Mouse (Mus musculus): ENCODE measurements at regions not wholly inside any gene's neighbourhood (a gene's known extent, or its start where the extent isn't known, plus 50 kb on each side); places are given as distances from the start of the nearest gene placed in this dataset.

DNA sequence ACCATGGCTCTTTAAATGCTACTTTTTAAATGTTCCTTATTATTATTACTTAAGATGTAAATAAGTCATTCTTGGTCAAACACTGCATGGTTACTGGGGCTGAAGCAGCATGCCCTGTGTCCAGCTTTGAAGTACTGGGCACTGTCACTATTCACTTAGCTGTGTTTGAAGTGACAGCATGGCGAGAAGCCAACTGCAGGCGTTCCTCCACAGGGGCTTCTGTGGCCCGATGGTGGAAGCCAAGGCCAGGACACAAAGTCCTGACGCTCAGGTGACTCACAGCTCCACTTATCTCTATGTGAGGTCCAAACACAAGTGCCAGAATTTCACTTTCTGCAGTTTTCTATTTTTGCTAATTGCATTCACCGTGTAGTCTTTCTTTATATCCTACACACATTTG lies 65.3 kb downstream of the Cdca7 start:
- DNase-seq (ENCODE audit: low spot score) = no peak

DNA sequence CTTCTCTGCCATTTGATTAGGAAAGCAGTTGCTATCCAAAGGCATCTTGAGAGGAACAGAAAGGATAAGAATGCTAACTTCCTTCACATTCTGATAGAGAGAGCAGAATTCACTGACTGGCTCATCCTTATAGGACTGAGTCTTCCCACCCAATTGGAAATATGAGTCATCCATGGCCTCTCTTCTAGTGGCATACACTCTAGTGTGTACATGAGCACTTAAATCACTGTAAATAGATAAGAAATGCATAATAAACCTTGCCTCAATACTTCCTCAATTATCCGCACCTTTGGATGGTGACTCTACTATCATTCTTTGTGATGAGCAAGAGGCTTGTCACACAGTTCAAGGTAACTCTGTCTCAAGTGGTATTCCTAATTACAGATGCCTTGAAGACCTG lies 69.5 kb downstream of the Cdca7 start:
- no peak for DNase-seq (ENCODE audit: low spot score)

- DNase-seq (ENCODE audit: low spot score) = no peak
Measured at GRCm38 (mm10) chr2:72546476-72546875, 70.5 kb downstream of the Cdca7 start.

- no peak for DNase-seq (ENCODE audit: low spot score)
Measured at GRCm38 (mm10) chr2:72546963-72547362, 71.0 kb downstream of the Cdca7 start.

GRCm38 (mm10) chr2:72551268-72551667 lies 75.3 kb downstream of the Cdca7 start:
- DNase-seq (ENCODE audit: low spot score) = no peak

DNA sequence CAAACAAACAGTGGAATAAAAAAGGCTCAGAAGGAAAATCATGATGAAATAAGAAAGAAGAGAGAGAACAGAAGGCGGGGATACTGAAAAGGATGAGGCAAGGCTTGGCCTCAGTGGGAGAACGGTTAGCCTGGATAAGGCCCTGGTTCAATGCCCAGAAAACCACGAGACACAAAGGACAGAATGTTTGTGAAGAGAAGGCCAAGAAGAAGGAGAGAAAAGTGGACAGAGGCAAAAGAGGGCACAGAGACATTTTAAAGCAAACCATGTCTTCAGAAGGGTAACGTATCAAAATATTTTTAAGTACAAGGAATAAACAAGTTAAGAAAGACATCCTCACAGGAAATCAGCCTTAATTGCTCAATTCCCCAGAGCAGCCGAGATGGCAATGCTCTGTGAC lies 78.6 kb downstream of the Cdca7 start:
- no peak for DNase-seq (ENCODE audit: low spot score)

- no peak for DNase-seq (ENCODE audit: low spot score)
Measured at GRCm38 (mm10) chr2:72555116-72555515, 79.2 kb downstream of the Cdca7 start.

DNA sequence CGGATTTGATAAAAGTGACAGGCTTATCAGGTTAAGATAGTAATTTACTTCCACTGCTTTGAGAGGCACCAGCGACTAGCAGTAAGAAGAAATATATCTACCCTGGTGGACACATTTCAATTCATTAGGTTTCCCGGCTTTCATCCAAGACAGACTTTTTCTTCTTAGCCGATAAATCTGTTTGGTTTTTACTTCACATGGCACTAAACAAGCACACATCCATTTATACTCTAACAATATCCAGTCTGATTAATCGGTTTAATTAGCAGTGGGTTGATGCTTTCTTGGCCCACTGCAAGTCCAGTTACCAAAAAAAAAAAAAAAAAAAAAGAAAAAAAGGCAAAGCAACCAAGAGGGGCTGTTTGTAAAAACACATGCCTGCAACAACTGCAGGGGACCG lies 79.6 kb downstream of the Cdca7 start:
- DNase-seq (ENCODE audit: low spot score) = no peak

- no peak for DNase-seq (ENCODE audit: low spot score)
Measured at GRCm38 (mm10) chr2:72556064-72556821, 80.3 kb downstream of the Cdca7 start.

DNA sequence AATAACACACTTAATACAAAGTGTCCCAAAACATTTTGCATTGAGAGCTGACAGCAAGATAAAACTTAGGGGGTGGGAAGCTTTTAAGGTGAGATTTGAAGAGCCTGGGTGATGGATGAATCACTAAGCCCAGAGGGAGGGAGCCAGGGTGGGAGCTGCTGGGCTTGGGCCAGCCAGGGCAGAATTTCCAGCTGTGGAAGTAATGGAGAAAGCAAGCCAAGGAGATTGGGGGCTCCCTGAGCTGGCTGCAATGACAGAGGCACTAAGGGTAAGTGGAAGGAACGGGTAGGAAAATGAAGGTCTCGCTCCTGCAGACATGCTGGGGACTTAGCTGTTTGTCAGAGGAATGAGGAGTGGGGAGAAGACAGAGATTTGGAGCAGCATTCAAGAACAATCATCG lies 81.2 kb downstream of the Cdca7 start:
- DNase-seq (ENCODE audit: low spot score) = no peak

DNA sequence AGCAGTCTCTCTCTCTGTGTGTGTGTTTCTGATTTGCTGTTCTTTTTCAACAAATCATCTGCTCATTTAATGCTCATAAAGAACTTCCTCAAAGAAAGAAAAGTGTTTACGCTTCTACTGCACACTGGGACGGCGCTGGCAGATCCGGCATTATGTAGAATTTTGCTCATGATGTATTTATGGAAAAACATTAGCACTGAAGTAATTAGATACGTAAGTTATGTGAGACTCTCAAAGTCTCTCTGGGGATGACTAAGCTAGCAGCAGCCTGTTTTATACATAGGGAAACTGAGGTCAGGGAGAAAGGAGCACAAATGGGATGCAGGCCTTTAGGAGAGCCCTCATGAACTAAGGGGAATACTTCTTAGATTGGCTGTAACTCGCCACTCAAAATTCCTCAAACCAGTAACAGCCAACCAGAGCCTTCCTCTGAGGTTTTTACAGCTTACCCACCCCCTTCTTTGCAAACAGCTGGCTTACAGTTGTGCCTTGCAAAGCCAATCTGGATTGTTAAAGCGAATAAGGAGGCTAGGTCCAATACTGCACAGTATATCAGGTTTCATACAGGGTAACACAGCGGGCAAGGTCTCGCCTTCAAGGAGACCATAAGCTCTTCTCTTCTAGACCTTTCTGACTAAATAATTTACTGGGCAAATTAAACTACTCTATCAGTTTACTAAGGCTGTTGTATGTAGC lies 81.8 kb downstream of the Cdca7 start:
- no peak for DNase-seq (ENCODE audit: low spot score)

DNA sequence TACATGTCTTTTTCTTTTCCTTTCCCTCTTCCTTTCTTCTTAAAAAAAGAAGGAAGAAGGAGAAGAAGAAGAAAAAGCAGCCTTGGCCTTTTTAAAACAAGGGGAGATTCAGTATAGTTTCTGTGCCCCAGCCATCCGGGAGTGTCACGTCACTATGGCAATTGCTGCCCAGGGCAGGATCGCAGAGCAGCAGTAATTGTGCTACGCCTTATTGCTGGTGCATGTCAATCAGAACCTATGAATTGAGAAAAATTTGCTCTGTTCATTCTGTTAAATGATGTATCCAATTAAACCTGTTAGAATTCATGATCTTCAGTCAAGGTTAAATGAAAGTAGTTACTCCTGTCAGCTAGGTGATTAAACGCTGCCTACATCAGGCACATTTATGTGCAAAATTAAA lies 85.4 kb downstream of the Cdca7 start:
- DNase-seq (ENCODE audit: low spot score) = no peak

DNA sequence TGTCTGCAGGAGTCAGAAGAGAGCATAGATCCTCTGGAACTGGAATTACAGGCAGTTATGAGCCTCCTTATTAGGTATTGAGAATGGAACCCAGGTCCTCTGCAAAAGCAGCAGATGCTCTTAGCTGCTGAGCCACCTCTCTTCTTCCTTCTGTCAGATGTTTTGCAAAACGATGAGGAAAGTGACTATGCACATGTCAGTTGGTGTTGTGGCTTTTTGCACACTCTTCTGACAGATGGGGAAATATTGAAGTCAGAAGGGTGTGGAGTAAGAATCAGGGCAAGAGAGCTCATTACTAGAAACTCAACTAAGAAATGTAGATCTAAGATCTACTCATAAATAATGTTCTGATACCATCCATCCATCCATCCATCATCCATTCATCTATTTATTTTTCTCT lies 102.4 kb downstream of the Cdca7 start:
- no peak for DNase-seq (ENCODE audit: low spot score)

DNA sequence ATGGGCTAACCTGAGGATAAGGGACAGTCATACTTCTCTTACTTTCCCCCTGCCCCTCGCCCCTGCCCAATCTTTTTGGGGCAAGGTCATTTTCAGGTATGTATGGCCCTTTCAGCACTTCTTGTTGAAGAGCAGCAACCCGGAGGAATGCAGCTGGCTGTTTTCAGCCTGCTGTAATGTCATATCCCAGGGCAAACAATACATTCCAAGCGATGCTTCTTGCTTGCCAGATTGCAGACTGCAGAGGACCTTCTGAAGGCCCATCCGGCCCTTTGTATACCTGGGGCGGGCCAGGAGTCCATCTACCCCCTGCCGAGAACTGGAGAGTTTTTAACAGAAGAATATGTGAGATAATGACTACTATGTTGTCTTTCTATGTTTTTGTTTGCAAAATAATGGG lies 105.2 kb downstream of the Cdca7 start:
- DNase-seq (ENCODE audit: low spot score) = no peak

- peak; percentile 36 for DNase-seq (ENCODE audit: low spot score)
Measured at GRCm38 (mm10) chr2:72588814-72589213, 112.9 kb downstream of the Cdca7 start.

DNA sequence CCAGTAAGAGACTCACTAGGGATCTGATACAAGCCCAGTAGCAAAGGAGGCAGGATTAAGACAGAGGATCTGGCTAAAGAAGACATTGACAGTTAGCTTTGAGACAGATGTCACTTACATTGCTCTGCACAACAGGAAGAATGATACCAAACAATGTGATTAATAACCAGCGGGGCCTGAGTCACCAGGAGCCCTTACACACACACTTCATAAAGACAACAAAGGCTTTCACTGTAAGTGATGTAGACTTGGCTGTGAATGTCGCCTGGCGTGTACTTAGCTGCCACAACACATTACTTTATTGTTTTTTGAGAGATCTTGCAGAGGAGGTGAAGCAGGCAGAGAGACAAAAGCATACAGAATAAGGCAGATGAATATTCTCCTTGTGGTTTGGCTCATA lies 116.1 kb downstream of the Cdca7 start:
- no peak for DNase-seq (ENCODE audit: low spot score)

- no peak for DNase-seq (ENCODE audit: low spot score)
Measured at GRCm38 (mm10) chr2:72596994-72597925, 121.3 kb downstream of the Cdca7 start.

- no peak for DNase-seq (ENCODE audit: low spot score)
Measured at GRCm38 (mm10) chr2:72597941-72598340, 122.0 kb downstream of the Cdca7 start.

- no peak for DNase-seq (ENCODE audit: low spot score)
Measured at GRCm38 (mm10) chr2:72600723-72601122, 124.8 kb downstream of the Cdca7 start.

GRCm38 (mm10) chr2:72602152-72602551 lies 126.2 kb downstream of the Cdca7 start:
- DNase-seq (ENCODE audit: low spot score) = no peak

- DNase-seq (ENCODE audit: low spot score) = no peak
Measured at GRCm38 (mm10) chr2:72612221-72612620, 136.3 kb downstream of the Cdca7 start.

GRCm38 (mm10) chr2:72614256-72614655 lies 138.3 kb downstream of the Cdca7 start:
- no peak for DNase-seq (ENCODE audit: low spot score)

Data from thymus, postnatal 0 days (tissue).